ENCODE assay signal across 13 mouse cellular contexts in the genomic region with DNA sequence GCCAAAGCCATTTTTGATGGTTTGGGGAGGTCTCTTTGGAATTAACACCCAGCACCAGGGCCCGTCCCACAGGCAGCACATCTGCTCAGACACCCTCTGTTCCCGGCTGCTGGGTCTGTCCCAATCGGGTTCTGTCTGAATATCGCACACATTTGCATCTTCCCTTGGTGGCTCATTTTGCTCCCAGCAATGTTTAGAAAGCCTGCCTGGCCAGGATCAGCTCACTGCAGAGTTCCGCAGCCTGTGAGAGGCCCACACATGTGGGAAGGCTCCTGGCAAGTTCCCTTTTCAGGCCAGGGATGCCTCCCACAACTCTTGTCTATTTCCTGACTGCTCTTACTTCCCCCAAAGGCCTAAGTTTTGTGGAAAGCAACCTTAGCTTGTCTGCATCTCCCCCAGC. TPM values are rescaled to one million over a fixed set of nuclear protein-coding genes. Genes with fewer than 3 reads are reported as not detected.
DNase-seq lines count a peak whose midpoint lies in the region; ATAC-seq and TF ChIP-seq lines count a peak whose summit lies in the region.
"Had no signal": no experiment of that assay in that cellular context is flagged by ENCODE, and none has a peak within 500 bp of the region (broad histone marks: within the 10 kb centered on the region; RNA-seq: fewer than 3 reads in every experiment).

No protein-coding gene starts in this region.

- intact Hi-C loops in heart, postnatal 10 days (cut with DNase I) = no loop called here

- H3K4me2 ChIP-seq in intestine, embryonic 14.5 days (ENCODE audit: low read length) = no peak overlapping the region
- no peak overlapping the region for H3K4me2 ChIP-seq in intestine, embryonic 15.5 days (replicated peaks)
- H3K4me2 ChIP-seq in liver, postnatal 0 days (ENCODE audit: low read depth, low read length) = no peak overlapping the region
- no peak overlapping the region for H3K4me2 ChIP-seq in forebrain, embryonic 12.5 days
- H3K4me2 ChIP-seq: heart, embryonic 13.5 days; stomach, embryonic 15.5 days had no signal

- peak overlapping the region; percentile 17 for H3K27ac ChIP-seq in intestine, embryonic 14.5 days (ENCODE audit: low read depth)
- no peak overlapping the region for H3K27ac ChIP-seq in intestine, embryonic 15.5 days
- H3K27ac ChIP-seq in bone marrow macrophage, adult 2 months (ENCODE audit: insufficient read depth, low read depth, low read length) = peak overlapping the region; percentile 97
- peak overlapping the region; percentile 62 for H3K27ac ChIP-seq in liver, postnatal 0 days (ENCODE audit: low read depth)
- no peak overlapping the region for H3K27ac ChIP-seq in forebrain, embryonic 12.5 days
- H3K27ac ChIP-seq: liver, embryonic 14.5 days had no signal

- no peak for TF ChIP-seq EP300 in liver, postnatal 0 days (IDR thresholded peaks at IDR 0.05; ENCODE audit: low read depth)

- no peak for TF ChIP-seq POLR2A in bone marrow macrophage, adult 2 months (IDR thresholded peaks at IDR 0.05; ENCODE audit: borderline replicate concordance, low read depth, low read length)

- no peaks in the 10 kb centered on the region for H3K27me3 ChIP-seq in intestine, embryonic 14.5 days (replicated peaks; ENCODE audit: control insufficient read depth, insufficient read depth, low read length)
- no peaks in the 10 kb centered on the region for H3K27me3 ChIP-seq in intestine, embryonic 15.5 days (replicated peaks)
- no peaks in the 10 kb centered on the region for H3K27me3 ChIP-seq in liver, postnatal 0 days (ENCODE audit: insufficient read depth, low read length)
- no peaks in the 10 kb centered on the region for H3K27me3 ChIP-seq in forebrain, embryonic 12.5 days
- H3K27me3 ChIP-seq: heart, embryonic 13.5 days; stomach, embryonic 15.5 days had no signal

- no peaks in the 10 kb centered on the region for H3K4me1 ChIP-seq in intestine, embryonic 14.5 days (replicated peaks; ENCODE audit: control insufficient read depth, insufficient read depth, low read length)
- H3K4me1 ChIP-seq in intestine, embryonic 15.5 days (replicated peaks) = 0 out of 2 replicates have a peak, but pooled peaks cover 2% of the 10 kb centered on the region
- peaks cover 50% of the 10 kb centered on the region for H3K4me1 ChIP-seq in bone marrow macrophage, adult 2 months (ENCODE audit: control insufficient read depth, insufficient read depth, low read length)
- peaks cover 19% of the 10 kb centered on the region for H3K4me1 ChIP-seq in liver, postnatal 0 days (ENCODE audit: insufficient read depth)
- H3K4me1 ChIP-seq in forebrain, embryonic 12.5 days = no peaks in the 10 kb centered on the region

- ATAC-seq in intestine, embryonic 14.5 days (replicated peaks; ENCODE audit: low FRiP score, low TSS enrichment, low read depth) = no peak
- ATAC-seq in intestine, embryonic 15.5 days = no peak
- no peak for ATAC-seq in liver, postnatal 0 days
- no peak for ATAC-seq in activated CD4-positive, CD25-positive, alpha-beta regulatory T cell, adult 4 months
- ATAC-seq in forebrain, embryonic 12.5 days (ENCODE audit: low FRiP score) = no peak

- TF ChIP-seq CTCF in bone marrow macrophage, adult 2 months (IDR thresholded peaks at IDR 0.05; ENCODE audit: low read depth, low read length) = no peak
- no peak for TF ChIP-seq CTCF in liver, postnatal 0 days (IDR thresholded peaks at IDR 0.05; ENCODE audit: low read depth)

- H3K9ac ChIP-seq in intestine, embryonic 14.5 days (ENCODE audit: low read length) = no peak overlapping the region
- H3K9ac ChIP-seq in intestine, embryonic 15.5 days = no peak overlapping the region
- no peak overlapping the region for H3K9ac ChIP-seq in liver, postnatal 0 days (replicated peaks)
- no peak overlapping the region for H3K9ac ChIP-seq in forebrain, embryonic 12.5 days
- H3K9ac ChIP-seq: heart, embryonic 13.5 days; liver, embryonic 14.5 days; stomach, embryonic 15.5 days had no signal

- no peak overlapping the region for H3K4me3 ChIP-seq in intestine, embryonic 14.5 days (ENCODE audit: low read depth, low read length)
- H3K4me3 ChIP-seq in intestine, embryonic 15.5 days (replicated peaks) = no peak overlapping the region
- no peak overlapping the region for H3K4me3 ChIP-seq in bone marrow macrophage, adult 2 months (ENCODE audit: insufficient read depth, low read length)
- H3K4me3 ChIP-seq in liver, postnatal 0 days (ENCODE audit: low read depth, low read length) = no peak overlapping the region
- no peak overlapping the region for H3K4me3 ChIP-seq in forebrain, embryonic 12.5 days (replicated peaks)
- H3K4me3 ChIP-seq: heart, embryonic 13.5 days; stomach, embryonic 15.5 days had no signal

- 68% methylated on average over 5 of the region's 5 CpGs for WGBS in intestine, embryonic 14.5 days
- 62% methylated on average over 5 of the region's 5 CpGs for WGBS in intestine, embryonic 15.5 days
- WGBS in liver, postnatal 0 days (ENCODE audit: insufficient replicate concordance) = 50% methylated on average over 5 of the region's 5 CpGs
- 87% methylated on average over 5 of the region's 5 CpGs for WGBS in forebrain, embryonic 12.5 days

- no peaks in the 10 kb centered on the region for H3K9me3 ChIP-seq in intestine, embryonic 14.5 days (ENCODE audit: control insufficient read depth, low read length)
- H3K9me3 ChIP-seq in intestine, embryonic 15.5 days = no peaks in the 10 kb centered on the region
- H3K9me3 ChIP-seq in liver, postnatal 0 days (ENCODE audit: low read length) = peaks cover 4% of the 10 kb centered on the region; the same call in 1 of the 2 replicates
- H3K9me3 ChIP-seq in forebrain, embryonic 12.5 days = peaks cover 4% of the 10 kb centered on the region; the same call in 1 of the 2 replicates
- H3K9me3 ChIP-seq: stomach, embryonic 15.5 days had no signal

- H3K36me3 ChIP-seq in intestine, embryonic 14.5 days (ENCODE audit: control insufficient read depth, insufficient read depth, low read length) = no peaks in the 10 kb centered on the region
- no peaks in the 10 kb centered on the region for H3K36me3 ChIP-seq in intestine, embryonic 15.5 days
- no peaks in the 10 kb centered on the region for H3K36me3 ChIP-seq in liver, postnatal 0 days (replicated peaks; ENCODE audit: insufficient read depth, low read length)
- H3K36me3 ChIP-seq in forebrain, embryonic 12.5 days (replicated peaks) = no peaks in the 10 kb centered on the region
- H3K36me3 ChIP-seq: heart, embryonic 13.5 days; stomach, embryonic 15.5 days had no signal

- DNase-seq in intestine, embryonic 14.5 days (ENCODE audit: low spot score) = no peak
- DNase-seq in heart, postnatal 10 days = peak; percentile 27 to 32
- DNase-seq in liver, postnatal 0 days = no peak
- no peak for DNase-seq in gastrocnemius, adult 8-10 months (ENCODE audit: low spot score in 2 of 2)
- DNase-seq: cerebellum, postnatal 36 days; midbrain, embryonic 14.5 days had no signal

RNA-seq across cellular contexts. Expression of gene Themis2, which starts 13.4 kb away (rescaled TPM):
- 2.0 TPM in 2 replicates for polyA plus RNA-seq in intestine, embryonic 14.5 days (2014; fragmentation: Nextera tagmentation; extraction: Ambion mirVana)
- 1.7 and 2.0 TPM in 2 replicates for polyA plus RNA-seq in intestine, embryonic 15.5 days (2015; fragmentation: Nextera tagmentation; extraction: Ambion mirVana)
- polyA plus RNA-seq in bone marrow macrophage, adult 2 months (2012; ENCODE audit: insufficient read depth, insufficient read length, missing spikeins) = 132 and 141 TPM in 2 replicates
- 1 to 10 TPM; 2.6 to 3.3 TPM for total RNA-seq in heart, postnatal 10 days (2021)
- 3.1 and 3.5 TPM in 2 replicates for polyA plus RNA-seq in liver, postnatal 0 days (2015; fragmentation: Nextera tagmentation; extraction: Ambion mirVana)
- under 1 TPM; 0.41 to 0.58 (median 0.50) TPM for total RNA-seq in gastrocnemius, adult 8-10 months (2022)
- 1 to 10 TPM in 1 of 2 experiments, under 1 TPM in 1; 0.91 to 1.0 TPM for polyA plus RNA-seq in activated CD4-positive, CD25-positive, alpha-beta regulatory T cell, adult 4 months (2017; shearing (Covaris generic))
- 0.29 and 0.67 TPM in 2 replicates for polyA plus RNA-seq in forebrain, embryonic 12.5 days (2016; fragmentation: Nextera tagmentation; extraction: Ambion mirVana)

RNA-seq across cellular contexts. Expression of gene Ppp1r8, which starts 33.3 kb away (rescaled TPM):
- 63.1 and 72.4 TPM in 2 replicates for polyA plus RNA-seq in intestine, embryonic 14.5 days (2014; fragmentation: Nextera tagmentation; extraction: Ambion mirVana)
- polyA plus RNA-seq in intestine, embryonic 15.5 days (2015; fragmentation: Nextera tagmentation; extraction: Ambion mirVana) = 50.4 and 54.1 TPM in 2 replicates
- 24.3 and 28.5 TPM in 2 replicates for polyA plus RNA-seq in bone marrow macrophage, adult 2 months (2012; ENCODE audit: insufficient read depth, insufficient read length, missing spikeins)
- 10 to 100 TPM; 24.1 to 28.0 TPM for total RNA-seq in heart, postnatal 10 days (2021)
- polyA plus RNA-seq in liver, postnatal 0 days (2015; fragmentation: Nextera tagmentation; extraction: Ambion mirVana) = 11.1 and 11.9 TPM in 2 replicates
- 10 to 100 TPM; 11.9 to 16.5 (median 12.9) TPM for total RNA-seq in gastrocnemius, adult 8-10 months (2022)
- polyA plus RNA-seq in activated CD4-positive, CD25-positive, alpha-beta regulatory T cell, adult 4 months (2017; shearing (Covaris generic)) = 10 to 100 TPM; 25.3 to 26.3 TPM
- 73.7 and 74.7 TPM in 2 replicates for polyA plus RNA-seq in forebrain, embryonic 12.5 days (2016; fragmentation: Nextera tagmentation; extraction: Ambion mirVana)

RNA-seq across cellular contexts. Expression of gene Rpa2, which starts 41.5 kb away (rescaled TPM):
- polyA plus RNA-seq in intestine, embryonic 14.5 days (2014; fragmentation: Nextera tagmentation; extraction: Ambion mirVana) = 108 and 115 TPM in 2 replicates
- polyA plus RNA-seq in intestine, embryonic 15.5 days (2015; fragmentation: Nextera tagmentation; extraction: Ambion mirVana) = 85.5 and 88.1 TPM in 2 replicates
- 18.4 and 21.8 TPM in 2 replicates for polyA plus RNA-seq in bone marrow macrophage, adult 2 months (2012; ENCODE audit: insufficient read depth, insufficient read length, missing spikeins)
- 10 to 100 TPM; 17.3 to 20.4 TPM for total RNA-seq in heart, postnatal 10 days (2021)
- polyA plus RNA-seq in liver, postnatal 0 days (2015; fragmentation: Nextera tagmentation; extraction: Ambion mirVana) = 38.6 and 43.0 TPM in 2 replicates
- total RNA-seq in gastrocnemius, adult 8-10 months (2022) = 10 to 100 TPM; 15.3 to 18.7 (median 17.6) TPM
- 10 to 100 TPM; 54.6 to 80.3 TPM for polyA plus RNA-seq in activated CD4-positive, CD25-positive, alpha-beta regulatory T cell, adult 4 months (2017; shearing (Covaris generic))
- polyA plus RNA-seq in forebrain, embryonic 12.5 days (2016; fragmentation: Nextera tagmentation; extraction: Ambion mirVana) = 136 and 143 TPM in 2 replicates

RNA-seq across cellular contexts. Expression of gene Smpdl3b, which starts 52.6 kb away (rescaled TPM):
- polyA plus RNA-seq in intestine, embryonic 14.5 days (2014; fragmentation: Nextera tagmentation; extraction: Ambion mirVana) = 7.4 and 7.8 TPM in 2 replicates
- 5.7 TPM in 2 replicates for polyA plus RNA-seq in intestine, embryonic 15.5 days (2015; fragmentation: Nextera tagmentation; extraction: Ambion mirVana)
- polyA plus RNA-seq in bone marrow macrophage, adult 2 months (2012; ENCODE audit: insufficient read depth, insufficient read length, missing spikeins) = 8.8 and 9.1 TPM in 2 replicates
- total RNA-seq in heart, postnatal 10 days (2021) = 1 to 10 TPM; 1.2 TPM
- polyA plus RNA-seq in liver, postnatal 0 days (2015; fragmentation: Nextera tagmentation; extraction: Ambion mirVana) = 0.31 and 0.34 TPM in 2 replicates
- 1 to 10 TPM in 2 of 4 experiments, under 1 TPM in 1, not detected in 1; 0.56 to 1.5 (median 1.0) TPM for total RNA-seq in gastrocnemius, adult 8-10 months (2022)
- polyA plus RNA-seq in activated CD4-positive, CD25-positive, alpha-beta regulatory T cell, adult 4 months (2017; shearing (Covaris generic)) = 1 to 10 TPM; 2.7 to 4.4 TPM
- polyA plus RNA-seq in forebrain, embryonic 12.5 days (2016; fragmentation: Nextera tagmentation; extraction: Ambion mirVana) = 3.2 and 4.1 TPM in 2 replicates

Comparison
In these comparisons a context has a peak if more than half of its experiments do, and no peak if none do; other contexts are left out.
1. H3K27ac ChIP-seq: peak in intestine, embryonic 14.5 days (single experiment), bone marrow macrophage, adult 2 months (single experiment) and liver, postnatal 0 days (single experiment); none in intestine, embryonic 15.5 days (single experiment) and forebrain, embryonic 12.5 days (single experiment).
2. DNase-seq: peak in heart, postnatal 10 days (2 of 2); none in intestine, embryonic 14.5 days (single experiment), liver, postnatal 0 days (single experiment) and gastrocnemius, adult 8-10 months (0 of 2).
3. RNA of gene Themis2, which starts 13.4 kb away (polyA plus RNA-seq): 132 to 141 TPM in bone marrow macrophage, adult 2 months; 3.1 to 3.5 TPM in liver, postnatal 0 days, 2.0 TPM in intestine, embryonic 14.5 days, 1.7 to 2.0 TPM in intestine, embryonic 15.5 days, 0.91 to 1.0 TPM in activated CD4-positive, CD25-positive, alpha-beta regulatory T cell, adult 4 months and 0.29 to 0.67 TPM in forebrain, embryonic 12.5 days; every median in the first group is over 10 times any median in the second.